Mouse (Mus musculus) stomach, postnatal 0 days (tissue): ENCODE measurements around the gene Inf2.

Experiments used
- CTCF ChIP-seq: IDR thresholded peaks from 2 replicates; pipeline ENCODE4 v1.5.1; 2016; ENCODE audit warnings: antibody characterized with exemption, low read depth, mild to moderate bottlenecking, moderate library complexity
- EP300 ChIP-seq: optimal IDR thresholded peaks from 2 replicates; pipeline ENCODE3; 2016; ENCODE audit warnings: antibody characterized with exemption

DNA sequence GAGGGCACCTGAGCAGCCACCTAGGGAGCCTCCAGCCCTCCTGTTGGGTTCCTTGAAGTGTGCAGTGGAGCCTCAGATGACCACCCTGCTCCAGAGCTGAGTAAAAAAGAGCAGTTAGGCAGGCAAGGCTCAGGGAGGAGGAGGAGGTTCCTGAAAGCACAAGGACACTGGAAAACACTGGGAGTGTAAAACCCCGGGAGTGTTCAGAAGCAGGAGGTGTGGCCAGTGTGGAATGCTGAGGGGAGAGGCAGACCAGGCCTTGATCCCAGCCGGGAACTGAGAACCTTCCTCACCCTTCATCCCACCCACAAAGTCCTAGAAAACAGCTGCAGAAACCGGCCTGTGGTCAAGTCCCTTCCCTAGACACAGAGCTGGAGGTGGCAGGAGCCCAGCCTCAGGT is 11.8 kb upstream of the Inf2 start:
- TF ChIP-seq CTCF (no peak), EP300 (no peak)
